Mouse (Mus musculus) gonadal fat pad, adult 2 months (tissue): Measurements from ENCODE around the gene Rpl11. TPM values are rescaled to one million over a fixed set of nuclear protein-coding genes. Genes with fewer than 3 reads are reported as not detected.
A peak's percentile ranks its signal among the peaks of the same experiment; 100 is the strongest.

Source experiments
- DNase-seq: peaks from one replicate; pipeline ENCODE4 v3.0.0-alpha.2; 2012; ENCODE audit warnings: low read depth
- polyA plus RNA-seq: library from polyadenylated mRNA; depleted of rRNA; stranded (reverse); fragments of >200 nt; gene quantifications from 2 replicates; pipeline ENCODE4 v1.2.3, GENCODE M21; 2012

The Rpl11 gene
- polyA plus RNA-seq, 1 experiment = 531 TPM

DNA sequence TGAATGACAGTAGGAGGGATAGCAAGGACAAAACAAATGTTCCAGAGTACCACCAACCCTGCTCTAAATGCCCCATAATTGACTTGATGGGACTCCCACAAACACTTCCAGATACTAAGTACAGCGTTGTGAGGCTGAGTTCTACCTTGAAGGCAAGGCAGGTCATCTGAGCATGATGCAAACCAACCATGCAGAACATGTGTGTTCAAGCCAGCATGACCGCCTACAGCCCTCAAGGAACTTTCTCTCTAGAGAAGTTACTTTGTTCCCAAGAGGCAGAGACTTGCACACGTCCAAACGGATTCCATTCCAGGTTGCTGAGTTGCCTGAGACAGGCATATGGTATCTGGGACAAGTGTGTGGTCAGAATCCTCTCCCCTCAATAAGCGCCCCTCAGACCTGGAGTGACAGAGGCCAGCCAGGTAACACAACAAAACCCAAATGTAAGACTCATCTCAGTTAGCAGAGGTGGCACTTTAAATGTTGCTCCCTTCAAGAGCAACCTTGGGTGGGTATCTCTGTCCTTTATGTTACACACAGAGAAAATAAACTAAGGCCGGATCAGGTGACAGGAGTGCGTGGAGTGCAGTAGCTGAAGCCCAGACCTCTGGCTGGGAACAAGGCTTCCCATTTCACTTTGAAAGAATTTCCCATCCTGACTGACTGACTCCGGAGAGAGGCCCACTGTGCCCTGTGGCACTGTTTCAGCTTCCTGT lies 25.7 kb downstream of the Rpl11 start:
- DNase-seq = no peak

DNA sequence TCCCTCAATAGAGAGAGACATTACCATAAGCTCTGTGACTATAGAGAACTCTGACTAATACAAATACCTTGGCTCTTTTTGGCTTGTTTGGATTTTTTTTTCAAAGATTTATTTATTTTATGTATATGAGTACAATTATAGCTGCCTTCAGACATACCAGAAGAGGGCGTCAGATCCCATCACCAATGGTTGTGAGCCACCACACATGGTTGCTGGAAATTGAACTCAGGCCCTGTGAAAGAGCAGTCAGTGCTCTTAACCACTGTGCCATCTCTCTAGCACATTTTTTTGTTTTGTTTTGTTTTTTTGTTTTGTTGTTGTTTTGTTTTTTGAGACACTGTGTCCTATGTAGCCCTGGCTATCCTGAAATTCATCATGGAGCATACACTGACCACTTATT lies 27.9 kb downstream of the Rpl11 start:
- no peak for DNase-seq

DNA sequence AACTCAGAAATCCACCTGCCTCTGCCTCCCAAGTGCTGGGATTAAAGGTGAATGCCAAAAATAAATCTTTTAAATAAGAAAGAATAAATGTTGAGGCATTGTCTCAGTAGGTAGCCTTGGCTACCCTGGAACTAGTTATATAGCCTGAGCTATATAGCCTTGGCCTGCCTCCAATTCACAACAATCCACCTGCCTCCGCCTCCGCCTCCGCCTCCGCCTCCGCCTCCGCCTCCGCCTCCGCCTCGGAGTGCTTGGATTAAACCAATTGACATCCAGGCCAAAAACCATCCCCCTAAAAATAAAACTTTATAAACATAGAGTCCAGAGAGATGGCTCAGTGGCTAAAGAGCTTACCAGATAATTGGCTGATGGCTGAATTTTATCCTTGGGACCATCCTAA lies 30.3 kb downstream of the Rpl11 start:
- DNase-seq = no peak

DNA sequence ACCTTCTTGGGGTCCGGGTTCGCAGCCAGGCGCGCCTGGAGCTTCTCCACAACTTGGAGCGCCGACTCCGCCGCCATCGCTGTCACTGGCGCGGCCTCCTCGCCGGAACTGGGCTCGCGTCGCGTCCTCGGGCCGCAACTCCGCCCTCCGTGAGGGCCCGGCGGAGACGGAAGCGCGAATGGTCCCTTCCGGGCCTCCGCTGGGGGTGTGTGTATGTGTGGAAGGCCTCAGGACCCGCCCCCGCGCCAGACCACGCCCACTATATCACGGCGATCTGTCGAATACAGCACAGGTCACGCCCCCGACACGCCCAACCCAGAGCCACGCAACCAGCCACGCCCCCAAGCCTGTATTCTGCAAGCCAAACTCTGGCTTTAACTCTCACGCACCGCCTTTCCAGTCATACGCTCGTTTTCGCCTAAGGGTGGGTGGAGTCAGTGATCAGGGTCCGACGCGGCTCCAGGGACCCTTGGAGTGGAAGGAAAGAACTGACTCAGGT lies 31.6 kb downstream of the Rpl11 start, which contains the start of gene Eloa:
Gene Eloa, minus strand, starts transcription at position 215 of the 499 bp plus-strand sequence.
- DNase-seq = peak; percentile 71

DNA sequence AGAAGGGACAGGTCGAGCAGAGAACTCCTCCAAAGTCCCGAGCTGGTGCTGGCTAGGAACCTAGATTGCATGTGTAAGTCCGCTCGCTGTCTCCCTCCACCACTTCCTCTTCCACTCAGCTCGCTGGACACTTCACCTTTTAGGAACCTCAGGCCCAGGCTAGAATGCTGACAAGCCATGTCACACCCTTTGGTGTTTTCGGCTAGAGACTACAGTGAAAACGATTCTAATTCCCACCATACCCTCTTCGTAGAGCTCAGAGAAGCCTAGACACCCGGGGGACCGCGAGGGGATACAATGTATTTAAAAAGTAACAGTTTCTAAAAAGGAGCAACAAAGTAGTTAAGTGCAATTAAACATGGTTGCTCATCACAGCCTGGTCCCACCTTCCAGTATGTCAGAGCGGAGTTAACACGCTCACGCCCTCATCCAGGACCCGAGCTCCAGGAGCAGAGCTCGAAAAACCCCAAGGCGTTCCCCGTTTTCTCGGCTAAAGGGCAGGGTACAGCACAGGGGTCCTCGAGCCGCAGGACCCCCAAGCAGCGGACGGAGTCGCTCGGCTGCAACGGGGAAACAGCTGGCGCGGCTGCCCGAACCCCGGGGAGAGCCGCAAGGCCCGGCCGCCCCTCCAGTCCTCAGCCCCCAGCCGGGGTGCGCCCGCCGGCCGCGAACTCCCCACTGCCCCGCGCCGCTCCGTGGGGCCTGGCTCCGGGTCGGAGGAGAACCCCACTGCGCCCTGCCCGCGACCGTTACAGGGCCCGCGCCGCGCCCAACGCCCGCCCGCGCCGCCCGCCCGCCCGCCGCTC lies 32.3 kb downstream of the Rpl11 start:
- DNase-seq = no peak

DNA sequence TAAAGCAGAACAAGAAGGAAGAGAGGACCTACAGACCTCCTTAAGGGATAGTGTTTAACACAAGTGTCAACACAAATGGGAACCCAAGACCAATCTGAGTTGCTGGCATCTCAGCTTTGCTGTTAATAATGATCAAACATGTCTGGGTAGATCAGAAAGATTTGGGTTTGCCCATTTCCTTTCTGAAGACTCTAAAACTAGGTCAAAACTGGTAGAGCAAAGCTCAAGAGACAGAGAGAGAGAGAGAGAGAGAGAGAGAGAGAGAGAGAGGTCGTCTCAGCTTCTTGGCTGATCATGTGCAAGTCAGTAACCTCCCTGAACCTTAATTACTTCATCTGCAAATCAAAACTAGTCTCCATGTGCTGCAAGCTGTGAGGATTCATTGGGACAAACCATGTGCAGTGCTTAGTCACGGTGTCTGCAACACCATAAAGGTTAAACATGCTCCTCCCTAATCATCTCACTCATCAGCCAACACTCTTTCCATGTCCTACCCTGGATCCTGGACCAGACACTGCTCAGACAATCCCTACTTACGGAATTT lies 37.1 kb downstream of the Rpl11 start:
- no peak for DNase-seq

DNA sequence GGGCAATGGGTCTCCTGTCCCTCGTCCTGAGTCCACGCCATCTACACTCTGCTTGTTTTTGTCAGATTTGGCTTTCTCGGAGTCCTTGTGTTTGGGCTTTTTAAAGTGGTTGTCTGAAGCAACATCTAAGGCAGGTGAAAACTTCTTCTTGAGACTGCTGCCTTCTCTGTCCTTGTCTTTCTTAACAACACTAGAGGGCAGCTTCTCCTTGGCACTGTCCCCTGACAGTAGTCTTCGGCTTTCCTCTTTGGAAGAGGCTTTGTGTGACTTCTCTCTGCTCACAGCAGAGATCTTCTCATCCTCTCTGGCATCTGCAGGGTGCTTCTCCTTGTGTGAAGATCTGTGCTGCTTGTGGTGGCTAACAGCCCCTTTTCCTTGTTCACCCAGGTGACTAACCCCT lies 42.6 kb downstream of the Rpl11 start:
- no peak for DNase-seq

DNA sequence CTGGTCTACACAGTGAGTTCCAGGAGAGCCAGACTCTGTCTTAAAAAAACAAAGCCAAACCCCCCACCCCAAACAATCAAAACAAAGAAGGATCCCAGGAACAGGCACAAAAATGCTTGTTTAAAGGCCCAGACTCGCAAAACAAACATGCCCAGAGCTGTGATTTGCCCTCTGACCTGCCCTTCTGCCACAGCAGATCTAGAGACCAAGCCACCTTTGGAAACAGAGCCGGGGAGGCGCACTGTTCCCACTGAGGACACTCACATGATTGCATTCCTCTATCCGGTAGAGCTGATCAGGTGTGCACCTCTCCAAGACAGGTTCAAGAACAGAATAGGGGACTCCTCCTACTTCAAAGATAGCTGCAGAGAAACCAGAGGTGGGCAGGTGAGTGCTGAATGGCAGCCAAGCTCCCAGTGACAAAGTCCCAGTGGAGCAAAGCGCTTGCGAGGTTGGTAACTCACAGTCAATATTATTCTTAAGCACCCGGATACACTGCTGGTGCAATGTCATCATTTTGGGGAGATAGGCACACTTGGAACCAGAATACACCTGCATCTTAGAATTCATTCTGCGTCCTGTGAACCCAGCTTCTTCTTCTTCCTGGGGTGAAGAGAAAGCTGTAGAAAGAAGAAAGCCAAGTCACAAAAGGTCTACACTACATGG lies 44.3 kb downstream of the Rpl11 start:
- no peak for DNase-seq

DNA sequence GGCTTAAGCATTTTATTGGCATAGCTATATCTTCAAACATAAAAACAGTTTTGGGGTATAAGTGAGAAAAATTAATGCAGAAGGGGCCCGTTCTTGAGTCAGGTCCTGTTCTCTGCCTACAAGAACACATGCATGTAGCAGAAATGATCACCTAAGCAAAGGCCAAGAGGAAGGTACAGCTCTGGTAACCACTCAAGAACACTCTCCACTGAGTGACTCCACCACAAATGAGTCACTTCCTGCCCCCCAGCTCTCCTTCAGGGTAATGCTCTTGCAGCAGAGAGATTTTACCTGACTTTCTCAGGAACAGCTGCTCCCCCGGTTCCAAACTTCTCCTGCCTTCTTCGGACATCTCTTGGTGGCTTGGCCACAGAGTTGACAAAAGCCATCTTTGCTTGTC lies 46.4 kb downstream of the Rpl11 start:
- no peak for DNase-seq

DNA sequence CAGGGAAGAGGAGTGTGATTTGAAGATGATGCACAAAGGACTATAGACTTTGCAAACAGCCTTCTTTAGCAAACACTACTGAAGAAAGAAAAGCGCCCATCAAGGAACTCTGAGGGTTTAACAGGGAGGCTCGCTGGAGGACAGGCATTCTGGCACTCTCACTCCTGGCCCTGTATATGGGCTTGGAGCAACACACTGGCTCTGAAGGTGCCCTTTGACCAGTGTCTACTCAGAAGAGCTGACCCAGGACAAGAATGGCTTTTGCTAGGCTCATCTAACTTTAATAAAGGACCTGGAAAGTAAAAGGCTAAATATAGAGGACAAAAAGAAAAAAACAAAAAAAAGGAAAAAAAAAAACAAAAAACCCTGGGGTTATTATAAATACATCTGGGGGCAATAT lies 48.3 kb downstream of the Rpl11 start:
- DNase-seq = no peak

DNA sequence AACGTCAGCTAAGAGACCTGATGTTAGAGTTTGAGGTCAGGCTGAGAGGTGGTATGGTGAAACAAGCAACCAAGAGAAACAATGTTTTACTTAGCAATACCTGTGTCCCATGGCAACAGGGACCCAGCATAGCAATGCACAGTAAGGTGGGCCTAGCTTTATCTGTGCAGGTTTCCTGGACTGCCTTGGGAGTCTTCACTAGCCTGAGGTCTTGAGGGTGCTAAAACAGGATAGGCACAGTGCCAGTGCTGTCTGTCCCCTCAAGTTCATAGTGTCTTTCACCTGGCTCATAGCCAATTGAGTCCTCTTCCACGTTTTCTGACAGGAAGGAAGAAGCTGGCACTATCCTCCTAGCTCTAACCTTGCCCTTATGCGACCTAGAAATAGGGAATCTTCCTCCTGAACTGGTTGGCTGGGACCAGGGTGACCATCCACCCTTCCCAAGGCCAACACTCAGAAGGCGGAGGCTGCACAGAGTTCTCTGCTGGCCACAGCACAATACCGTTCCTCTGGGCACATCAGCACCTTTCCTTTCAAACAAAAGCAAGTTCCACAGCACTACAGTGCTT lies 49.0 kb downstream of the Rpl11 start:
- no peak for DNase-seq

DNA sequence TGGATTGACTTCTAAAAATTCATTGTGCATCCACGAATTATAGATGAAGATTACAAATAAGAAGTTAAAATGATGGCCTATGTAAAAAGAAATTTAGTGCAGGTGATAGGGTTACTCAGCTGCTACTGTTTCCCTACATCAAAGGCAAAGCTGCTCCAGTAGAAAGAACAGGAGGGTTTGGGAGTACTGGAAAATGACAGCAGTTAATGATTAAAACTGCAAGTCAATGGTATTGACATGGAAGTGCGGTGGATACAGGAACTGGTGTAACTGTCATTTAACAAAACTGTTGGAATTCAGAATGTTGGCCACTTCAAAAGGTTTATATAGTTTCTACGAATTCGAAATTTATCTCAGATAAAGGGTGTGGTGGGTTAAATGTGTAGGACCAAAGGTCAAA lies 58.1 kb downstream of the Rpl11 start:
- no peak for DNase-seq

DNA sequence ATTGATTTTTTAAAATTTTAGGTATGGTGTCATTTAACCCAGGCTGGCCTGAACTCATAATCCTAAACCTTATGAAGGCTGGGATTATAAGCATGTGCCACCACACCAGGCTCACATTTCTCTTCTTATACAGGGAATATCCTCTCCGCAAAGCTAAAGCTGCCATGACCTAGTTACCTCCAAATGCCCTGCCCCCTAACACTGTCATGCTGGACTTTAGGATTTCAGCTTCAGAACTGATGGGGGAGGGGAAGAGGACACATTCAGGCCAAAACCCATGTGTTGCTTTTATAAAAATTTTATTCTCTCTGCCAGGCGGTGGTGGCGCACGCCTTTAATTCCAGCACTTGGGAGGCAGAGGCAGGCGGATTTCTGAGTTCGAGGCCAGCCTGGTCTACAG lies 59.3 kb downstream of the Rpl11 start:
- DNase-seq = no peak

DNA sequence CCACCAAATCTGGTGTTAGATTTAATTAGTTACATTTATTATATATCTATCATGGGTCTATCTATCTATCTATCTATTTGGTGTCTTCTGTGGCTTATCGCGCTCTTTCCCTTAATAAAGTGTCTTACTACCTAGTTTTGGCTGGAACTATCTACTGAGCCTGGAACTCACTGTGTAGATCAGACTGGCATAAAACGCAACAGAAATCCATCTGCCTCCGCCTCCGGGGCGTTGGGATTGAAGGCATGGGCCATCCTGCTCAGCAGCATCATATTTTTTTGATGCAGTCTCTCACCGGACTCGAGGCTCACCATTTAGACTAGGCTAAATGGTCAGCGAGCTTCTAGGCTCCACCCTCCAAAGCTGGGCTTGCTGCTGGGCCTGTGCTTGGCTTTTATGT lies 65.5 kb downstream of the Rpl11 start:
- no peak for DNase-seq

DNA sequence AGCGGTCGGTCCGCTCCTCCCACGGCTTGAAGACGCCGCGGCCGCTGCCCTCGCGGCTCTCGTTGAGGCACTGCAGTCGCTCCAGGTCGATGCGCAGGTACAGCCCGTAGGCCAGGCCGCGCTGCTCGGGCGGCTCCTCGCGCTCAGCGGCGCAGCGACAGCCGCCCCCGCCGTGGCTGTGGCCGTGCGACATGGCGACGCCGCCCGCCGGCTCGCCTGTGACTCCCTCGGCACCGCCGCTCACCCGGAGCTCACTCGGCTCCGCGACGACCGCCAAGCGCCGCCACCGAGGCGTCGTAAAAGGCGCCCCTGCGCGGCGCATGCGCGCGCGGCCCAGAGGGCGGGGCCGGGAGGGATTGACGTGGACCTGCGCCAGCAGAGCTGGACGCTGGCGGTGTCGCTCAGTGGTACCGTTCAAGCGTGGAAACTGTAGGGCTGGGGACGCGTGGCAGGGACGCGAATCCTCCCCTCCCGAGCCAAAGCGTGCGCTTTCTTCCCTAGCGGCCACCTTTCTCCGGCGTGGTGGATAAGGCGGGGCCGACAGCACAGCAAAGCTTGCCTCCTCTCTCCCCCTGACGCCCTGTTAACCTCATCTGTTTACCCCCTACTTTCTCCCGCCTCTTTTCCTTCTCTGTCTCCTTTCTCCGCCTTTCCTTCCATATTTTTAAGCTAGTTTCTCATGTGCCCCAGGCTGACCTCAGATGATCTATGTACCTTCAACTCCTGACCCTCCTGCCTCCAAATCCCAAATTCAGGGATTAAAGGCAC lies 66.1 kb downstream of the Rpl11 start, which contains the start of gene Pithd1:
Gene Pithd1, minus strand, starts transcription at position 322 of the 768 bp plus-strand sequence.
- DNase-seq = no peak

DNA sequence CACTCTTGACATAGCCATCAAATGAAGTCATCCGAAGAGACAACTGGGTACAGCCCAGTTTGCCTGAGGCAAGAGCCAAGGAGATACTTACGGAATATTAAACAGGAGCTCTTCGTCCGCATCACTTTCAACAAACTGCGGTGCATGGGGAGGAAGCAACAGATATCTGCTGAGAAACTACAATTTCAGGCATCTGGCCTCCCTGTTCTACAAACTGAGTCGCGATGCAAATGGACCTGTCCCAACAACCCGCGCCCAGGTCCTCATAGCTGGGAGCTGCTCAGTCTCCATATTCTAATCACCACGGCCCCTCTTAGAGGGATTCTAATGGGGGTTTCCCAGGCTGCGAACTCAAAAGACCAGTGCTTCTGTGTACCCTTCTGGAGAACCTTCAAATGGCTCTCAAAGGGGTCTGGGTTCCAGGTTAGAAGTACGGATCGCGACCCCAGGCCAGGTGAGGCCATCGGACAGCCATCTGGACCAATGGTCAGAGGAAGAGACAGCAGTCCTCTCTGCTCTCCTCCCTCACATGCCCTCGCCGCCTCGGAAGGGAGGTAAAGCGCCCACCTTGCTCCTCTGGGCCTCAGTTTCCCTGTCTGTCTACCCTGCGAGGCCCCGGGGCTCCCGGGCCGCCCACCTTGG lies 66.8 kb downstream of the Rpl11 start:
- DNase-seq = no peak

DNA sequence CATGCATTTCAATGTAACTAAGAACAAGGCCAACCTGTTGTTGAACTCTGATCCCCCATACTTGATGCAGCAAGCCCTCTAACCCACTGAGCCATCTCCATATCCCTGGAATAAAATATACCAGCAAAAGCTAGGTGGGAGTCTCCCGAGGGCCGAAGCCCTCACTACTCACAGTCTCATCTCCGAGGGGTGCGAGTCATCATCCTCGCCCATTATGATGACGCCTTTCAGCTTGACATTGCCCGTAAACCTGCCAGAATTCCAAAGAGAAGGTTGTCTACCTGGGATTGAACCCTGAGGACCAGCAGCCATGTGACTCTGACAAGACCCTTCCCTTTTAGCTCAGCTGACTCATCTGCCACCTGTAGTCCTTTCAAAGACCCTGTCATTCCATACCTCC lies 67.5 kb downstream of the Rpl11 start:
- DNase-seq = no peak

DNA sequence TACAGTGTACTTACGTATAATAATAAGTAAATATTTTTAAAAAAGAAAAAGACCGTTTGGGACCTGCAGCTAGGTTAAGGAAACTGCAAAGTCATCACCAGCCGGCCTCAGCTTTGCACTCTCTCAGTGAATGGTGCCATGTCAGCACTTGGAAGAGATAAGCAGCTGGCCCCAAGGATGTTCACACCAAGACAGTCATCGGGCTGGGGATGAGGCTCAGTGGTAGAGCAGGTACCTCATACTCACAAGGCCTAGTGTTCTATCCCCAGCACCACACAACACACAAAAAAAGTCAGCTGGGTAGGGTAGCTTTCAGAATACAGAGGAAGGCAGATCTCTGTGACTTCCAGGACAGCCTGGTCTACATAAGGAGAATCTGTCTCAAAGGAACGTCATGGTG lies 68.0 kb downstream of the Rpl11 start:
- DNase-seq = no peak

DNA sequence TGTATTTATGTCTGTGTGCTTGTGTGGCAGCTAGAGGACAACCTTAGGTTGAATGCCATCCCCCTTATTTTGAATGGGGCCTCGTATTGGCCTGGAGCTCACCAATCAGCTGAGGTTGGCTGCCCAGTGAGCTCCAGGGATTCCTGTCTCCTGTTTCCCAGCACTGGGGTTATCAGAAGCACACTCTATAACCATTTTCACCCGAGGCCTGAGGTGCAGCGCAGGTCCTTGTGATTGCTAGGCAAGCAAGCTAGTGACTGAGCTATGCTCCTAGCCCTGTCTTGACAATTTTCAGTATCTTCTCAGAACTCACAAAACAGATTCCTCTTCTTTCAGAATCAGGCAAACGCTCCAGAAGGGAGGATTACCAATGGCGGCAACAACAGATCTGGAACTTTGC lies 68.7 kb downstream of the Rpl11 start:
- DNase-seq = no peak

DNA sequence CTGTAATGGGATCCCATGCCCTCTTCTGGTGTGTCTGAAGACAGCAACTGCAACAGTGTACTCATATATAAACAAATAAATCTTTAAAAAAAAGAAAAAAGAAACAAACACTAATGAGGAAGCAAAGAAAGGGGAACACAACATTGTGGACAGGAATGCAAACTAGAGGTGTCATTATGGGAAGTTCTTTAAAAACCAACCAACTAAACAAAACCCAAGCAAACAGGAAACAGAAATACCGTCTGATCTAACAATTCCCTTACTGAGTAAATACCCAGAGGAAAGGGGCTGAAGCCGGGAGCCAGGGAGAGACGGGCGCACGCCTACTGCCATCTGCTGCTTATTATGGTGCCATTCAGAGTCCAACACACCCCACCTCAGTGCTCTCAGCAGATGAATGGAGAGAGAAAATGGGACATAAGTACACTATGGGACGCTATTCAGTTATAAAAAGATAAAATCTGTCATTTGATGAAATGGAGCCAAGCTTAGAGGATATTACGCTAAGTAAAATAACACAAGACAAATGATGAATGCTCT lies 71.6 kb downstream of the Rpl11 start:
- no peak for DNase-seq
